Mouse (Mus musculus) cerebellum, adult 2 months (tissue): ENCODE data around the gene Fgf14. TPM values are rescaled to one million over a fixed set of nuclear protein-coding genes. Genes with fewer than 3 reads are reported as not detected.

Experiments
- DNase-seq, 2 experiments: peaks; one replicate each; pipeline ENCODE4 v3.0.0; 2021
- H3K27ac ChIP-seq: fragments of 200-500 bp; 2 replicates; pipeline ENCODE4 v1.5.1; 2012; ENCODE audit warnings: low read length, control low read depth, inconsistent platforms; ENCODE audit not compliant: insufficient read depth
- H3K27me3 ChIP-seq: fragments of 200-500 bp; 2 replicates; pipeline ENCODE4 v1.6.1; 2012; ENCODE audit warnings: inconsistent platforms, mild to moderate bottlenecking, low read length, moderate library complexity; ENCODE audit not compliant: control insufficient read depth, insufficient read depth
- H3K4me1 ChIP-seq: fragments of 200-500 bp; 2 replicates; pipeline ENCODE4 v1.6.1; 2011; ENCODE audit warnings: low read length; ENCODE audit not compliant: control insufficient read depth, insufficient read depth
- H3K4me3 ChIP-seq: fragments of 200-500 bp; replicated peaks from 2 replicates; pipeline ENCODE3; 2011; ENCODE audit warnings: mild to moderate bottlenecking, low read depth, low read length, control low read depth; ENCODE audit not compliant: insufficient read depth
- CTCF ChIP-seq: fragments of 200-500 bp; IDR thresholded peaks from 2 replicates; pipeline ENCODE4 v1.5.1; 2011; ENCODE audit warnings: low read depth, mild to moderate bottlenecking, control low read depth, low read length, moderate library complexity, borderline replicate concordance; ENCODE audit not compliant: insufficient read depth
- POLR2A ChIP-seq: fragments of 200-500 bp; IDR thresholded peaks from 2 replicates; pipeline ENCODE4 v1.6.1; 2011; ENCODE audit warnings: low read length, control low read depth, borderline replicate concordance; ENCODE audit not compliant: insufficient read depth
- WGBS: fragments of 180-500 bp; shearing (Covaris S2); methylation state at CpG from one replicate; pipeline ENCODE4 v1.1.7; 2018; 5-methylcytosine and 5-hydroxymethylcytosine counted together
- polyA plus RNA-seq: library from polyadenylated mRNA; depleted of rRNA; stranded (reverse); fragments of >200 nt; gene quantifications from 2 replicates; pipeline ENCODE4 v1.2.3, GENCODE M21; 2012

The Fgf14 gene
- polyA plus RNA-seq, 1 experiment, result 32.5 TPM

DNA sequence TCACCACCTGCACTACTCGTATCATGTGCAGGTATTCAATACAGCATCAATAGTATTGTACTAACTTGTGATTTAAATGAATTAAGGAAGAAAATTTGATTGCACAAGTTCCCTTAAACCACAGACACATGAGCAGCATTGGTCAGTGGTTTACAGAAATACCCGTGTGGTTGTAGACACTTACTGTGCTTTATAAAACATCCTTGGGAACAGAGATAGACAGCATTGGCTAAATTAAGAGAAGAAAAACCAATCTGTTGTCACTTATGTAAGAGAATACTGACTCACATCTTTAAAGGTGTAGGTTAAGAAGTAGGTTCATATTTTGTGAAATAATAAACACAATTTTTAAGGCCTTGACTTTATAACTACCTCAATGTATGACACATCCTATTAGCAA lies 361.4 kb downstream of the Fgf14 start:
- no peak for DNase-seq
- 63% methylated on average over 2 of the region's 2 CpGs for WGBS
- no peaks in the 10 kb centered on the region for H3K27me3 ChIP-seq
- H3K27ac ChIP-seq, result no peak overlapping the region
- no peak overlapping the region for H3K4me3 ChIP-seq
- peaks cover 4% of the 10 kb centered on the region for H3K4me1 ChIP-seq
- TF ChIP-seq POLR2A (no peak), CTCF (no peak)

DNA sequence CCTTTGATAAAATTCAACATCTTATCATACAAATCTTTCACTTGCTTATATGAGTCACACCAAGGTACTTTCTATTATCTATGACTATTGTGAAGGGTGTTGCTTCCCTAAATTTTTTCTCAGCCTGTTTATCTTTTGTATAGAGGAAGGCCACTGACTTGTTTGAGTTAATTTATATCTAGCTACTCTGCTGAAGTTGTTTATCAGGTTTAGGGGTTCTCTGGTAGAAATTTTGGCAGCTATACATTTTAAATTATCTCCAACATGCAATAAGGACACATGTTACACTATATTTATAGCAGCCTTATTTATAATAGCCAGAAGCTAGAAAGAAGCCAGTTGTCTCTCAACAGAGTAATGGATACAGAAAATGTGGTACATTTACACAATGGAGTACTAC lies 389.9 kb downstream of the Fgf14 start:
- no peak overlapping the region for H3K4me3 ChIP-seq
- no peaks in the 10 kb centered on the region for H3K27me3 ChIP-seq
- no peak overlapping the region for H3K27ac ChIP-seq
- H3K4me1 ChIP-seq, result peaks cover 6% of the 10 kb centered on the region; the same call in 1 of the 2 replicates
- no peak for DNase-seq
- TF ChIP-seq CTCF (no peak), POLR2A (no peak)

DNA sequence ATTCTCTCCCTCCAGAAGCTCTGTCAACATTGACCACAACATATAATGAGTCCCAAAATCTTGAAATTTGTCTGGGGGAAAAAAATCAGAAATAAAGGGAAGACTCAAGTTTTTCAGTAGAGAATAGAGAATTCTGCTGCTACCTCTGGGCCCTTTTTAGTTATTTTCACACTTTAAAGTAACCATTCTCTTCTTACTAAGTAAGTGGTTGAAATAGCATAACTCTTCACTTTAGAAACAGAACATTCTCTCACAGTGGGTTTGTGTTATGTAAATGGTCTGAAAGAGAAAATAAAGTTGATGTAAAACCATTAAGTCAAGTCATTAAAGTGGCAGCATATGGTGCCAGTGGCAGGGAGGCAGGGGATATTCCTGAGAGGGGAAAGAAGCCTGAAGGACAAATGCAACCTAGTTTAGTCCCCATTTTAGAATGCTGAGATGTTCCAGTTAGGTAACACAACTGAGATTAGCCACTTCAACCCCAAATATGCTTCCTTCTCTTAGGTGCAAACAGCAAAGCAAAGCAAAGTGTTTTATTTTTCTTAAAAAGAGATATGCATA lies 398.5 kb downstream of the Fgf14 start:
- TF ChIP-seq CTCF (no peak), POLR2A (no peak)
- no peaks in the 10 kb centered on the region for H3K27me3 ChIP-seq
- H3K27ac ChIP-seq, result no peak overlapping the region
- H3K4me1 ChIP-seq, result peaks cover 3% of the 10 kb centered on the region; the same call in 1 of the 2 replicates
- no peak overlapping the region for H3K4me3 ChIP-seq
- DNase-seq, result no peak

DNA sequence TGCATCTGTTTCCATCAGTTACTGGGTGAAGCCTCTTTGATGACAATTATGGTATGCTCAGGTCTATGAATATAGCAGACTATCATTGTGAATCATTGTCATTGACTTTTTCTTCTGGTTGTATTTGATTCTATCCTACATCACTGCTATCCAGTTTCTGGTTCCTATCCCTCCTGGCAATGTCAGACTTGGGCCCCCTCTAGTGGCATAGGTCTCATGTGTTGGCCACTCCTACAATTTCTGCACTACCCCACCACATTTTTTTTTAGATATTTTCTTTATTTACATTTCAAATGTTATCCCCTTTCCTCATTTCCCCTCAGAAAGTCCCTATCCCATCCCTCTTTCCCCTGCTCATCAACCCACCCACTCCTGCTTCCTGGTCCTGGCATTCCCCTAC lies 409.9 kb downstream of the Fgf14 start:
- no peak overlapping the region for H3K4me3 ChIP-seq
- TF ChIP-seq CTCF, result peak; percentile 26; the same call in 1 of the 2 replicates
- TF ChIP-seq POLR2A, result no peak
- DNase-seq, result no peak
- no peaks in the 10 kb centered on the region; the same call in 1 of the 2 replicates for H3K4me1 ChIP-seq
- no peak overlapping the region for H3K27ac ChIP-seq
- no peaks in the 10 kb centered on the region for H3K27me3 ChIP-seq

GRCm38 (mm10) chr14:124264541-124265059 lies 412.3 kb downstream of the Fgf14 start:
- H3K27me3 ChIP-seq, result no peaks in the 10 kb centered on the region
- WGBS, result 69% methylated on average over 2 of the region's 2 CpGs
- DNase-seq, result no peak
- no peak for TF ChIP-seq POLR2A
- TF ChIP-seq CTCF, result no peak
- no peak overlapping the region for H3K27ac ChIP-seq
- no peak overlapping the region for H3K4me3 ChIP-seq
- H3K4me1 ChIP-seq, result no peaks in the 10 kb centered on the region; the same call in 1 of the 2 replicates

- Histone ChIP-seq H3K4me3 (no peak overlapping the region), H3K27me3 (no peaks in the 10 kb centered on the region), H3K27ac (no peak overlapping the region), H3K4me1 (no peaks in the 10 kb centered on the region; the same call in 1 of the 2 replicates)
- no peak for DNase-seq
- TF ChIP-seq CTCF (no peak), POLR2A (no peak)
Observed at GRCm38 (mm10) chr14:124263199-124263598, 413.7 kb downstream of the Fgf14 start.

DNA sequence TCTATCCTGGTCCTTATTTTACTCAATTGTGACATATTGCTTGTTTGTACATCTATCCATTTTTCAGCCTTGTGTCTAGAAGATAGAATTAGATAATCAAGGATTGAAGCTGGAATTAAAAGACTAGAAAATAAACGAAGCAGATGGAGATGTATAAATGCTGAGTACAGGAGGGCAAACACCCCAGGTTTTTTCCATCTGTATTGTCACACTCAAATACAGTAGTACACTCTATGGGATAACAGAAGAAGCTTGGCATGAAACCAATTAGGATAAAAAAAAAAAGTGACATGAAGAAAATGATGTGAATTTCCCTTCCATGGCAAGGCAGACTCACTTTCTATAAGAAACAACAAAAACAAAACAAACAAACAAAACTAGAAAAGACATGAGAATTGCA lies 429.4 kb downstream of the Fgf14 start:
- WGBS, result 12% methylated on average over 1 of the region's 1 CpGs
- TF ChIP-seq CTCF (no peak), POLR2A (no peak)

GRCm38 (mm10) chr14:124223445-124223844 lies 453.5 kb downstream of the Fgf14 start:
- no peak for TF ChIP-seq CTCF
- no peak for TF ChIP-seq POLR2A
- peak in 1 of 2 experiments; percentile 40 for DNase-seq
- H3K4me1 ChIP-seq, result peaks cover 3% of the 10 kb centered on the region; the same call in 1 of the 2 replicates
- no peak overlapping the region for H3K4me3 ChIP-seq
- H3K27ac ChIP-seq, result no peak overlapping the region
- H3K27me3 ChIP-seq, result no peaks in the 10 kb centered on the region
- 21% methylated on average over 2 of the region's 2 CpGs for WGBS

More for the DNA sequence above, 429.4 kb downstream of the Fgf14 start:
- Histone ChIP-seq H3K27me3 (no peaks in the 10 kb centered on the region), H3K4me1 (no peaks in the 10 kb centered on the region; the same call in 1 of the 2 replicates), H3K27ac (no peak overlapping the region), H3K4me3 (no peak overlapping the region)
- DNase-seq, result peak in 1 of 2 experiments; percentile 40
